Mouse (Mus musculus): ENCODE results near the gene Rasa2.
A peak's percentile ranks its signal among the peaks of the same experiment; 100 is the strongest.
"Not testable (repeated sequence)": the region's sequence is repeated elsewhere in the genome, so short reads cannot be mapped to it uniquely, and the experiment has no call there.

Rasa2 gene

GRCm38 (mm10) chr9:96631389-96632072 is at the start of gene Rasa2:
Rasa2 (minus strand) TSS chr9:96631617.
- DNase-seq: peak; percentile 84 to 89

DNA sequence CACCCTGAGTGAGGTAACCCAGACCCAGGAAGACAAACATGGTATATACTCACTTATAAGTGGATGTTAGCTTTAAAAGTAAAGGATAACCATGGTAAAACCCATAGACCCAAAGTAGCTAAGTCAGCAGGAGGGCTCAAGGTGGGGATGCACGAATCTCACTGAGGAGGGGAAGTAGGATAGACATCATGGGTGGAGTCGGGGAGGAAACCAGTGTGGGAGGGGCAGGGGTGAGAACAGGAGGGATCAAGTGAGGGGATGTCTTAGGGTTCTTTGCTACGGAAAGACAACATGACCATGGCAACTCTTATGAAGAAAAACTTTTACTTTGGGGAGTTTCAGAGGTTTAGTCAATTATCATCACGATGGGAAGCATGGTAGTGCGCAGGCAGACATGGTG is 47.2 kb upstream of the Rasa2 start:
- no peak for DNase-seq

GRCm38 (mm10) chr9:96677711-96678110 is 46.3 kb upstream of the Rasa2 start:
- not testable (repeated sequence) for DNase-seq

- DNase-seq: no peak
Observed at GRCm38 (mm10) chr9:96676671-96677070, 45.3 kb upstream of the Rasa2 start.

DNA sequence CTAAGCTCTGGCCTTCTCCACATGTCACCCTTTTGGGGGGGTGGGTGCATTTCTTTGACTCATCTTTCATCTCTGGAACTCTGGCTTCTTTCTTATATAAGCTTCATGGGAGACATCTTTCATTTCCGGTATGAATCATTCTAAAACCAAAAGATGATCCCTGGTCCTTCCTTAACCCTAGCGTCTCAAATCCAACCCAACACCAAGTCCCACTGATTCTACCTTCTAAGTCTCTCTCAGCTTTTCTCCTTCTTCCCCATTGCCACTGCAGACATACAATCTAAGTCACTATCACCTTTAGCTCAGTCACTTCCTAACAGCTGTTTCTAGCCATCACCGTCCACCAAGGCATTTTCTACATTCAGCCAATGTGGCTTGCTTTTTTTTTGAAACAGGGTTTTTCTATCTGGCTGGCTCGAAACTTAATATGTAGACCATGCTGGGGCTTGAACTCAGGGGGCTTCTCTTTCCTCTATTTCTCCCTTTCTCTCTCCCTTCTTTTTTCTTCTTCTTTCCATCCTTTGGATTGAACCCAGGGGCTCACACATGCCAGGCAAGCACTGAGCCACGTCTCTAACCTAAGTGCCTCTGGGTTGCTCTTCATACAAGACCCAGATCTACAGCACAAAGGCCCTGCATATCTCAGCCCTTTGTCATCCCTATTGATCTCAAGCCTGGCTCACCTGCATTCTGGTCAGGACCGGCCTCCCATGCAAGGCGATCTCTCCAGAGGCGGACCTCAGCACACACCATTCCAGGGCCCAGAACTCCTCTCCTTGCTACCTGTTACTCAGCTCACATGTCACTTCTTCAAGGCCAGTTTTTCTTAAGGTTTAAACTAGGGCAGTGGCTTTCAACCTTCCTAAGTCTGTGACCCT is 44.6 kb upstream of the Rasa2 start:
- no peak for DNase-seq

DNA sequence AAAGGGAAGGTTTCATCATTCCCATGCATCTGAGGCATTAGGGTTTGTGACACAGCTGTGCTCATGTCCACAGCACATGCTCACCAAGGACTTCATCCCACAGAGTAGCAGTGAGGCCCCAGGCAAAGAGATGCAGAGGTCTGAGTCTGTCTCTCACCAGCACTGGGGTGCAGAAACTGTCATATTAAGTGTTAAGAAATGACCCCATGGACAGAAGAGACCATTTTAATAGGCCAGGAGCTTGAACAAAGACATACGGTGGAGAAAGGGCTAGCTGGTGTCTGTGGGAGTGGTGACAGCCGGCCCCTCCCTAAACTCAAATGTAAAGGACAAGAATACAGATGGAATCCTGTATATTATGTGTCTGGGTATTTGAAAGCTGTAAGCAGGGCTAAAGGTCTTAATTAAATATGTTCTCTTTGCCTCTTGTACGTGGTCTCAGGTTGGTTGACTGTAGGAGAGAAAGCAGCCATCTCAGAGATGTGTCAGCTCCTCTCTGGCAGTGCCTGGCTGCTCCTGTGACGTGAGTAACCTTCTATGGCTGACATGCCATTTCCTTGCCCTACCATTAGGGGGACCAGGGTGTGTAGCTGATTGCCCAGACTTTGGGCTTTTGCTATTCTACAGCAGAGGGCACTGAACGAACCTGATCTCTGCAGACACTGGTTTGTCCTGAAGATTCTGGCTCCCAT is 43.8 kb upstream of the Rasa2 start:
- peak; percentile 45 to 51 for DNase-seq

- no peak for DNase-seq
Observed at GRCm38 (mm10) chr9:96674301-96674700, 42.9 kb upstream of the Rasa2 start.

DNA sequence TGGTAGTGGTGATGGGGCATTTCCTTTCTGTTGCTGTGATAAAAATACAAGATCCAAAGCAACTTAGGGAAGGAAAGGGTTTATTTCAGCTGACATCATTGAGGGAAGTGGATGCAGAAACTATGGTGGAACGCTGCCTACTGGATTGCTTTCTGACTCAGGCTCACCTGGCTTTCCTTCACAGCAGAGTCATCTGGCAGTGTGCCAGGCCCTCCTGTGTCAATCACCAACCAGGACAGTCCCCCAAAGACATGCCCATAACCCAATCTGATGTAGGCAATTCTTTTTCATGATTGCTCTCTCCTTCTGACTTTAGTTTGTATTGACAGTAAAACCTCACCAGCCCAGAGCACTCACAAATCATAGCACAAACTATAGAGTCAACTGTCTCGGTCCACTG is 41.0 kb upstream of the Rasa2 start:
- DNase-seq: no peak

DNA sequence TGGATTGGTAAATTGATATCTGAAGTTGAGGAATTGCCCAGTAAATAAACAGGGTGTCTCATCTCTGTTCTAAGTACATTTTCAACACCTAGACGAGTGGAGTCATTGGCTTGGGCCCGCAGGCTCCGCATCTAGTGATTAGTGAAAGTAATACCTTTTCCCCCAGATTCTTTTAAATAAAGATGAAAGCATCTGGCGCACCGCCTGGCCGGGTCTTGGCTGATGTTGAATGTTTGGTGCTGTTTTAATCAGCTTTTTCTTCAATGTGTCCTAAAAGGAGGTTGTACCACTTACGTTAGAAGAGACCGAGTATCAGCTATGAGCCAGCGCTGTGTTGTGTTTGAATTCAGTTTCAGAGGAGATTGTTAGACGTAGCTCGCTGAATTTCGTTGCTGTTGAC is 39.8 kb upstream of the Rasa2 start:
- no peak for DNase-seq

GRCm38 (mm10) chr9:96669877-96670276 is 38.5 kb upstream of the Rasa2 start:
- peak; percentile 97 to 98 for DNase-seq

DNA sequence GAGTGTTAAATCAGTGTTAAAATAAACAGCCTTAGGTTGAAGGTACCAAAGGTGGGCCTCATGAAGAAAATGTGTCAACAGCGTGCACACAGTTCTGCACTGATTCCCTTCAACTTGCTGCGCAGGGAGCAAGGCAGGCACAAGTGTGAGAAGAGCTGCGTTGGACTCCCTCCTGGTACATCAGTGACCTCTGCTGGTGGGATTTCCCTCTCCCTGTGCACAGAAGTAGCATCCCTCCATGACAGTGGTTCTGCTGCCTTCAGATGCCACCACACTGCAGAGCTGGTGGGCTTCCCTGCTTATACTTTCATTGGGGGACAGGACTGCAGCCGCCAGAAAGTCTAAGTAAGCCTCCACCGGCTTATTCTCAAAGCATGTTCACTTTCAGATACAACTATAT is 37.2 kb upstream of the Rasa2 start:
- peak; percentile 75 for DNase-seq

DNA sequence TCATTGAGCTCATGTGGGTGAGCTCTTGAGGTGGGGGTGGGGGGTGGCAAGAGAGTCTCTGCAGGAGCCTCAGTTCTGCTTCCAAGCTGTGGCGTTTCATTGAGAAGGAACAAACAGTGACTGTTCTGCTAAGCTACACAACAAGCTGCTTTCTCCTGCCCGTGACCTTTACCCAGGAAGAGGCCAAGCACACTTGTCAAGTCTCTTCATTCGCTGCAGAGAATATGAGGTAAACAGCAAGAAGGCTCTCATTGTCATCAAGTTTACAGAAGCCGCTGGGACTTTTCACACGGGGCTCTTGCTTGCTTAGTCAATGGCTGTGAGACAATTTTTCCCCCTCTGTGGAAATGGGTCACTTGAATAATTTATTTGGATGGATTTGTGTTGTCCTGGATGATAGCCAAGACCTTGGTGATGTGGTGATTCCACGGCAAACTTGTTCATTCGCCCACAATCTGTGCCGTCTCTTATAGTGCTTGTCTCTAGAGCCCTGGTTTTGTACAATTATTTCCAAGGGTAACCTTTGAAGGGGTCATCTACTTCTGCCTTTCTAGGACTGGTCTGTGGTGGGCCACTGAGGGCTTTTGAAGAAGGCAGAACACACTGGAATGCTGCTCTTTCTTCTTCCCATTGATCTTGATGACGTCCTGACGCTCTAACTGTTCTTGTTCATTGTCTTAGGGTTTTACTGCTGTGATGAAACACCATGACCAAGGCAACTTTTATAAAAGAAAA is 29.3 kb upstream of the Rasa2 start:
- DNase-seq: no peak

DNA sequence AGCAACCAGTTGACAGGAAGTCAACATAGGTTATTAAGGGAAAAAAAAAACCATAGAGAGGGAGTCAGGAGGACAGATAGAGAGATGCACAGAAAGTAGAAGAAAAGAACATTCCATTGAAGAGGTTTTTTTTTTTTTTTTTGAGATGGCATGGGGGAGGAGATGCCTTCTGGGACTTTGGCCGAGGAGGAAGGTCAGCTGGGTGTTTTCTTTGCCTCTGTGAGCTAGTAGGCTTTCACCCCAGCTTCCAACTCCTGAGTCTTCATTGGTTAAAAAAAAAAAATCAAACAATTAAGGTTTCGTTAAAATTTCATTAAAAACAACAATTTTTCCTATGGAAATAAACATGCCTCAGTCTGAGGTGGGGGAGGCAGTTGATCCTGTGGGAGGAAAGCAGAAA is 28.4 kb upstream of the Rasa2 start:
- DNase-seq: no peak

DNA sequence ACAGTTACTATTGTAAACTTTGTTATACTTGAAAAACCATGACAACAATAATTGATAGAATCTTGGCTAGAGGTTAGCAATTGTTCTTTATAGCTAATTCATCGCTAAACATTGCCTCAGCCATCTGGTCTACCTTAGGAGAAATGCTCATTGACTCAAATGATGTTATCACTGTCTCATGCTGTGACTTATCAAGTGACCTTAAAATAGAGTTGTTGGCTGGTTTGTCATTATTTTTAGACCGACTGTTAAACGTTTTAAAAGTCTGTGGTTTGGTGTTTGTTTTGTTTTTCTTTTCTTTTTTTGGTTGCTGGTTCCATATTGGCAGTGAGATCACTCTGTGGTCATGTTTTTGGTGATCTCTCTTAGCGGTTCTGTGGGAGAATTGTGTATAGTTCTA is 22.1 kb upstream of the Rasa2 start:
- no peak for DNase-seq

GRCm38 (mm10) chr9:96652763-96653162 is 21.3 kb upstream of the Rasa2 start:
- no peak for DNase-seq

- no peak for DNase-seq
Observed at GRCm38 (mm10) chr9:96650807-96651206, 19.4 kb upstream of the Rasa2 start.

DNA sequence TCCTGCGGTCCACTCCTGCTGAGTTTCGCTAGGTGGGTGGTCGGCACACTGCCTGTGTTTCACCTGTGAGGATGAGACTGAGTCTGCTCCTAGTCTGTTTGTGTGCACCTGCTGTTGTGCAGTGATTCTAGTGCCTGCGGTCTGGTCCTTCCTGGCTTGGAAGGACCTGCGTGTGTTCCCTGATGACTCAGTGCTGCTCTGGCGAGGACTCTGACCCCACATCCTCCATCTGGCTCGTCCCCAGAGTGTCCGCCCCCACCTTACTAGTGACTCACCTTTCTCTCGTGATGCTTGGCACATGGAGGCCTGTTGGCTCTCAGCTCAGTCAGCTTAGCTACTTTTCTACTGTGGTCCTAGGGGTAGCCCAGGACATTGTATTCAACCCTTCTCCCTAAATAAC is 18.5 kb upstream of the Rasa2 start:
- DNase-seq: peak; percentile 80 to 81

DNA sequence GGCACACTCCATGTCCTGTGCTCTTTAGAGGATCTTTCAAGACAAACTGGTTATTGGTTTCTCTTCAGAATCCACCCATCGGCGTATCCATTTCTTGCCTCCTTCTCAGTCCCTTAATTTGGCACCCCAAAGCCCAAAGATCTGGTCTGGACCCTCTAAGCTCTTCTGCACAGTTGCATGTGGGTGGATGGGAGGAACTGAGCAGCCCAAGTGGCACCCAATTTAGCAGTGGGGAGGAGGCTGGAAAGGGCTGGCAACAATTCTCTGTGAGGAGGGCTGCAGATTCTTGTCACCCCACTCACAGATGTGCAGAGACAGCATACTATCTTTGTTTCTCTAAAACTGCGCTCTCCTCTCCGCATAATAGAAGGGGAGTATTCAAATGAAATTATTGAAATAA is 17.9 kb upstream of the Rasa2 start:
- no peak for DNase-seq

- DNase-seq: no peak
Observed at GRCm38 (mm10) chr9:96646668-96647295, 15.4 kb upstream of the Rasa2 start.

DNA sequence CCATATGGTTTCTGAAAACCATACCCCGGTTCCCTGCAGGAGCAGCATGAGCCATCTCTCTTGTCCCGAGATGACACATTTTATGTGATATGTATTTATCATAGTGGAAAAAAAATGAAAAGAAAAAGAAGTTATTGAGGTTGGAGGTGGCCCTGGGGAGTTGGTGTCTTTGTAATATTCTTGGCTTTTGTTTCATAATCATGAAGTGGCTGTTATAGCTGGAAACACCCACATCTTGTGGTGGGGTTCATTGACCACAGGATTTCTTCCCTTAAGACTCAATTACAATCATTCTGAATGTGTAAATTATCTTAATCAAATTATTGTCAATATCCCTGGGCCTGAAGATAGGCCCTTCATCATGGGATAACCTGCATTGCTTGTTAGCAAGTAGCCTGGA is 13.4 kb upstream of the Rasa2 start:
- no peak for DNase-seq

- DNase-seq: not testable (repeated sequence)
Observed at GRCm38 (mm10) chr9:96644002-96644401, 12.6 kb upstream of the Rasa2 start.

GRCm38 (mm10) chr9:96639451-96639850 is 8.0 kb upstream of the Rasa2 start:
- no peak for DNase-seq

Measured in cerebellum, postnatal 36 days (tissue).